Mouse (Mus musculus) mesoderm, embryonic 11.5 days (tissue): ENCODE results near the gene Adgrg3.

Experiments
- DNase-seq: peaks from one replicate; pipeline ENCODE4 v3.0.0-alpha.2; 2012; ENCODE audit warnings: low read depth, low spot score

Adgrg3 gene

DNA sequence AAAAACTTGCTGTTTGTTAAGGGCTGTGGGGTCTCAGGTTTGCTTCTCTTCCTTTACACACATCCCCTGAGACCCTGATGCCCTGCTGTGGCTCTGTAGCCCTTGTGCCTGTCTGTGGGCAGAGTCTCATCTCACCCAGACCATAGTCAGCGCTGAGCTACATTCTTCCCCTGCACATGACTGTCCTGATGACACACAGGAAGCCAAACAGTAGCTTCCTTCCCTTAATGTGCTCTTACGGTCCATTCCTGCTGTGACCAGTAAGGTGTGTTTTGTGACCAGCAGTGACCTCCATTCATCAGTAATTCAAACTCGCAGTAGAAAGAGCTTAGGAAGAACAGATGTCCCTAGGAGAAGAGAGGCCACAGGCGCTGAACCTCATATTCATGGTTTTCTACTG lies 6.9 kb downstream of the Adgrg3 start:
- no peak for DNase-seq

- DNase-seq = peak; percentile 31
Observed at GRCm38 (mm10) chr8:95025421-95025820, 7.9 kb downstream of the Adgrg3 start.

DNA sequence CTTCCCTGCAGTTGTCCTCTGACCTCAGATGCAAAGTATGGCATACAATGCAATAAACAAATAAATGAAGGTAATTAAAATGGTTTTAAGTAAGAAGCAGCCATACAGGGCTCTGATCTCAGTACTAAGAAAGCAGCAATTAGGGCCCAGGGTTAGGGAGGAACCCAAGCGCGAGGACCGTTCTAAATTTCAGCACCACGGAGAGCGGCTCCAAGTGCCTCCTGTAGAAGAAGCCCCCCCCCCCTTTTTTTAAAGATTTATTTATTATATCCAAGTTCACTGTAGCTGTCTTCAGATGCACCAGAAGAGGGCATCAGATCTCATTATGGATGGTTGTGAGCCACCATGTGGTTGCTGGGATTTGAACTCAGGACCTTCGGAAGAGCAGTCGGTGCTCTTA lies 10.9 kb downstream of the Adgrg3 start:
- DNase-seq = peak; percentile 74

DNA sequence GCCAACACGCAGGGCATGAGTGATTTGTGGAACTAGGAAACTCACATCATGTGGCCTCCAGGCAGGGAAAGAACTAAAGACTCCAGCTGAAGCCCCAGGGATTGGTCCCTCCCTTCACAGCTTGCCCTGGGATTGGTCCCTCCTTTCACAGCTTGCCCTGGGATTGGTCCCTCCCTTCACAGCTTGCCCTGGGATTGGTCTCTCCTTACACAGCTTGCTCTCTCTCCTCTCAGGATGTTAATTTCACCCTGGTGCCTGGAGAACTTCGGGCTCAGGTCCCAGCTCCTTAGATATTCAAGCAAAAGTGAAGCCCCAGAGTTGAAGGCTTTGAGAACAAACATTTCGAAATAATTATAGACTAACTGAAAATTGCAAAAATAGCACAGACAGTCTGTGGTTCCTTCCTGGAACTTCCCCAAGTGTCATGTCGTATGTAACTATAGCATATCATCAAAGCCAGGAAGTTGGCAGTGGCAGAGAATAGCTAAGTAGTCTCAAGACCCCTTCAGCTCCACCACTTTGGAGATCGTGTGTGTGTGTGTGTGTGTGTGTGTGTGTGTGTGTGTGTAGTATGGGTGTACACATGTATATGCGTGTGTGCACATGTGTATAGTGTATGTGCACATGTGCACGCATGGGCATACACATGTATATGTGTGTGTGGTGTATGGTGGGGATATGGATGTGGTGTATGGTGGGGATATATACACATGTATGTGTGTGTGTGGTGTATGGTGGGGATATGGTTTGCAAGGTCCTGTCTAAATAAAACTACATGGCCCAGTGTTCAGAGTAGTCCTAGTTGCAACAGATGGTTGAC lies 19.8 kb downstream of the Adgrg3 start:
- peak; percentile 50 for DNase-seq

DNA sequence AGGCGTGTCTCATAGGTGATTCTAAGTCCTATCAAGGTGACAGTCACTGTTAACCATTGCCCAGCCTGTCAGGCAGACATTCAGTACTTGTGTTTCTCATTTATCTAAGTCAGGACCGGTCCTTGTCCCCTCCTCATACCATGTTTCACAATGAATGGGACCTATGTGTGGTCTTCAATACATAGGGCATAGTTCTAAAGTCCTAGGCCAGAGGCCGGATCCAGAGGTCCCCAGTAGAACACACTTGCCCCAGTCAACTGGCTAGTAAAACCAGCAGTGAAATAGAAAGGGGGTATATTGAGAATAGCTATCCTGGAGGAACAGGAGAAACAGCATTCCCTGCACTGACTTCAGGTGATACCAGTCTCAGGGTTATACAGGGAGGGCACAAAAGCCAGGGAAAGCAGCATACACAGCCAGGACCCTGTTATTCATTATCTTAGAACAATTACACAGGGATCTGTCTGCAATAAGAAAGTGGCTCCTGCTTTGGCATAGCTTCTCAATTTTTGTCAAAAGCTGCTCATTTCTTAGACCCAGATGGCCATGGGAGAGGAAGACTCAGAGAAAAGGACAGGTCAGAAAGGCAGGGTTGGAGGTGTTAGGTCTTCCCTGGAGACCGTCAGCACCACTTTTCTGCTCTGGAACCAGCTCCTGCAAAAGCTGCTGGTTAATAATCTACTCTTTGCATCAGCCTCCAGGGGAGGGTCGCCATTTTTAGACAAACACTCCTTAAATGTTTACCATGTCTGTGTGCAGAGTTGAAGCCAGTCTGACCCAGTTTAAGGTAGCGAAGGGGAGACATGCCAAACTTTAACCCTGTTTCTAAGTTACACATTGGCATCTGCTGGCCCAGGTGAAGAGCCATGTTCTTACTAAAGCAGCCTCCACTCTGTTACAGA lies 24.6 kb downstream of the Adgrg3 start:
- DNase-seq = no peak

DNA sequence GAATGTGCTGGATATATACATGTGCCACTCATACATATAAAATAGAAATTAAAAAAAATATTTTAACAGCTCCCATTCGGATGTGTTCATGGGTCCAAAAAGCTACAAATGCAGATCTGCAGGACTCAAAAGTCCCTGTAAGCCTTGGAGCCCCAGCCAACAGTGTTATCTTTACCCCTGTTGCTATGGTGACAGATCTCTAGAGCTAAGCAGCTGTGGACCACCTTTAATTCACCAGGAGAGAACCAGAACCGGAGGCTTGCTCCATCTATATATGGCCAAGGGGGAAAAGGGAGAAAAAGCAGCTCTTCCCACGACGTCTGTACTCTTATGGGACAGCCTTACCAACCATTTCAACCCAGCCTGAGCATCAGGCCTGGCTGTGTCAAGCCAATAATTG lies 27.3 kb downstream of the Adgrg3 start:
- DNase-seq = no peak

DNA sequence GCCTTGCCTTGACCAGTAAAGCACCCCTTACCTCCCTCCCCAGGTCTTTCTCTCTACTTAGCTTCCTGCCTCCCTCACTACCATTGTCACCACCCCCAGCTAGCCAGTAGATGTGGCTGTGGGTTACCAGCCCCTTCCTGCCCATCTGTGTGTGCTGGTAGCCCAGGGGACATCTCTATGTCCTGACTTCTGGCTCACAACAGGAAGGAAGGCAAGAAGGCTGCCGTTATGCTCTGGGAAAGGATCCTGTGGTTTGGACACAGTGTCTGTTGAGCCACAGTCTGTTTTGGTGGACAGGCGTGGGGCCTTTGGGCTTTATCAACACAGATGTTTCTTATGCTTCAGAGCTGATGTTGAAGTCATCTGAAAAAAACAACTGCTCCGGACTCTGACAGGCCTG lies 29.5 kb downstream of the Adgrg3 start:
- no peak for DNase-seq

GRCm38 (mm10) chr8:95047884-95048680 lies 30.6 kb downstream of the Adgrg3 start:
- DNase-seq = no peak

- DNase-seq = peak; percentile 12
Observed at GRCm38 (mm10) chr8:95049636-95050035, 32.1 kb downstream of the Adgrg3 start.

DNA sequence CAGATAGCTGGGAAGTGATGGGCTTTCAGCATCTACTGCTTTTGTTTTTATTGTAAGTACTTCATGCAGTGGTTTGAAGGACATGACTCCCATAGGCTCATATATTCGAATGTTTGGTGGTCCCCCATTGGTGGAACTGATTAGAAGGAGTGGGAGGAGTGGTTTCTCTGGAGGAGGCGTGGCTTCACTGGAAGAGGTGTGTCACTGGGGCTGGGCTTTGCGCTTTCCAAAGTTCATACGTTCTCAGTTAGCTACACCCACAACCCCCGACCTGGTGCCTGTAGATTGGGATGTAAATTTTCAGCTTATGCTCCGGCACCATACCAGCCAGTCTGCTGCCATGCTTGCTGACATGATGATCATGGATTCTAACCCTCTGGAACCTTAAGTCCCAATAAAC lies 36.9 kb downstream of the Adgrg3 start:
- DNase-seq = no peak

DNA sequence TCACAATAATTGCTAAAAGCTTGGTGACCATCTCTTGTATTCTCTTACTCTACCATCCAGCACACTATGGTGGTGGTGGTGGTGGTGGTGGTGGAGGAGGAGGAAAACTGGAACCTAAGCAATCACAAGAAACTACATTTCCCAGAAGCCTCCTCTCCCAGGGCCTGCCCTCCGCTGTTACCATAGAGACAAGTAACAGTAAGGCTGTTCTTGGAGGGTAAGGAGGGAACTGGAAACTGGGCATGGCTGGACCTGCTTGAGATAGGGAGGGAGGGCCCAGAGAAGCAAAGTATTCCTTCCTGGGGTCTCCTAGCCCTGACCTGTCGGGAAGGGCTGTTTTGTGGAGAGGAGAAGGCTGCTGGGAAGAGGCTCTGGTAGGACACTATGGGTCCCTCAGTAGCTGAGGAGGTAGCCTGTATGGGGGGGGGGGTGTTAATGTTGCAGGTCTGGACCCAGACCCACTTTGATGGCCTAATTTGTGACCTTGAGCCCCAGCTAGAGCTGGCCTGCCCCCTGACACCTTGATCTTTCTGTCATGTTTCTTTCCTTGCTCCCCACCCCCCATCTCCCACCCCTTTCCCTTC lies 37.5 kb downstream of the Adgrg3 start, which contains the start of gene Drc7:
Gene Drc7 (plus strand): TSS at position 177 of the 584 bp plus-strand sequence.
- DNase-seq = peak; percentile 16

DNA sequence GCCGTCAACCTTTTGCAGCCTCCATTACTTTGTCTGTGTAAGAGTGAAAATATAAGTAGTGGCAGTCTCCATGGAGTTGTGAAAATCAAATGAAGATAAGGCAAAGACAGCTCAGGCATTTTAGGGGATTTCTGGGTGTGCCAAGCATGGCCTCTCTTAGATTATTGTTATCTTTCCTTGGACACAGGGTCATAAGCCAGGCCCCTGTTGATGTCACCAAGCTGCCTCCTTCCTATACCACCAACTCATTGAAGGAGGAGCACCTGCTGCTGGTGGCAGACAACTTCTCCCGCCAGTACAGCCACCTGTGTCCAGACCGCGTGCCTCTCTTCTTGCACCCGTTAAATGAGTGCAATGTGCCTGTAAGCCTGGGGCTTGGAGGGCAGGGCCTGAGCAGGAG lies 38.9 kb downstream of the Adgrg3 start:
- DNase-seq = no peak

DNA sequence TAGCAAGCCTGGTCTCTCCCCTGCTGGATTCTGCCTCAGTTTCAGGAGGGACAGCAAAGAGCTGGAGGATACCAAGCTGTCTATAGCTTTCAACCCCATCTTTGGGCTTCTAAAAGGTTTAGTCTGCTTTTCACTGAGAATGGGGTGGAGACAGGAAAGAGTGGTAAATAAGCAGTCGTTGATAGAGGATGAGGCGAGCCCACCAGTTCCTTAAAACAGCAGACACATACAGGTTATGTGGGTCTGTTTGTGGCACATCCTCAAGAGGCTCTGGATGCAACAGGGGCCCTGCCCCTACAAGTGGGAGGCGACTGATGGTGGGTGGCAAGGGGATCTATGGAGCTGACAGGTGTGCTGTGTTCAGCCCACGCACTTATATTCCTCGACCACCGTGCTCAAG lies 41.2 kb downstream of the Adgrg3 start:
- no peak for DNase-seq

DNA sequence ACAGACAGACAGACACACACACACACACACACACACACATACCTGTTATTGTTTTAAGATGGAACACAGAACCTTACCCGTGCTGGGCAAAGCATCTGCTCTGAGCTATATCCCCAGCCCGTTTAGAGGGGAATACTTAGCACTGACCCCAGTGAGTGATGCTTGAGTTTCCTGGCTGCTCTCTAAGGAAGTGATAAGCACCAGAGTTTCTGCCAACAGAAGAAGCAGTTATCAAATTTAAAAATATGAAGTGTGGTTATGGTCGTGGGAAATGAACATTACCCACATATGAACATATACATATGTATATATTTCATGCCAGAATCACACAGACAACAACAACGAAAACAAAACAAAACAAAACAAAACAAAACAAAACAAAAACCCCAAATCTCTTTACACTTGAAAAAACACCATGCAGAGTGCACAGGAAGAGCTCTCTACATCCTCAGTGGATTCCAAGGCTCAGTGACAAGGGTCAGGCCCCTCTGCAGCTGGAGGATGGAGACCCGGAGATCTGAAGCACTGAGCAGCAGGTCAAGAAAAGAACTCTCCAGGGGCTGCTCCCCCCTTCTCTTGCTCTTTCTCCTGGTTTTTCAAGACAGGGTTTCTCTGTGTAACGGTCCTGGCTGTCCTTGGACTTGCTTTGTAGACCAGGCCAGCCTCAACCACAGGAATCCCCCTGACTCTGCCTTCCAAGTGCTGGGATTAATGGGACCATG lies 42.5 kb downstream of the Adgrg3 start:
- no peak for DNase-seq

- DNase-seq = no peak
Observed at GRCm38 (mm10) chr8:95064531-95064930, 47.0 kb downstream of the Adgrg3 start.

GRCm38 (mm10) chr8:95067582-95067981 lies 50.1 kb downstream of the Adgrg3 start:
- DNase-seq = peak; percentile 65

- no peak for DNase-seq
Observed at GRCm38 (mm10) chr8:95075504-95075903, 58.0 kb downstream of the Adgrg3 start.

- DNase-seq = no peak
Observed at GRCm38 (mm10) chr8:95076151-95076550, 58.7 kb downstream of the Adgrg3 start.

DNA sequence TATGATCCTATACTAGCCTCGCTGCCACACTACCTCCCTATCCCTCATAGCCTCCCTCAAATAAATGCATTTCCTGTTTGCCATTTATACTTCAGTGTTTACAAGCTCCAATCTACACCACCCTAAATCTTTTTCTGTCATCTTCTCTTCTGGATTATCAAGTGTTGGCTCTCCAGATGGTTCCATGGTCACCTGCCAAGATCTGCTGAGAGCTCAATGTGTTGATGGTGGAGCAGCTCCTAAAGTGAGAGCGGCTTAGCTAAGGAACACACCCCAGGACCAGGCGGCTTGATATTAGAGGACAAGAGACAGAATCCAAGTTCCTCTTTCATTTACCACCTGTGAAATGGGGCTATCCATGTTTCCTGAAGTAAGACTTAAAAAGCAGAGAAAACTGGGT lies 60.6 kb downstream of the Adgrg3 start:
- DNase-seq = no peak

- DNase-seq = no peak
Observed at GRCm38 (mm10) chr8:95079305-95079704, 61.8 kb downstream of the Adgrg3 start.
